Mouse (Mus musculus) limb, embryonic 14.5 days (tissue): Measurements from ENCODE around the gene Trp53tg5. TPM values are rescaled to one million over a fixed set of nuclear protein-coding genes. Genes with fewer than 3 reads are reported as not detected.

Experiments
- ATAC-seq: fragments of 200-750 bp; cut with Nextera tagmentation; 2 replicates; pipeline ENCODE4 v1.8.0; 2017; ENCODE audit warnings: low read depth, moderate number of reproducible peaks, moderate TSS enrichment; ENCODE audit not compliant: low FRiP score
- DNase-seq: peaks from one replicate; pipeline ENCODE4 v3.0.0-alpha.2; 2015; ENCODE audit warnings: low spot score
- H3K27ac ChIP-seq: fragments of 300-500 bp; sonication (generic); replicated peaks from 2 replicates; pipeline ENCODE4 v1.5.1; 2014; ENCODE audit warnings: low read depth, mild to moderate bottlenecking, low read length, moderate library complexity, mixed read lengths
- H3K27me3 ChIP-seq: fragments of 300-500 bp; sonication (generic); 2 replicates; pipeline ENCODE4 v1.6.1; 2014; ENCODE audit warnings: low read length, mixed read lengths; ENCODE audit not compliant: control insufficient read depth, insufficient read depth
- H3K36me3 ChIP-seq: fragments of 300-500 bp; sonication (generic); 2 replicates; pipeline ENCODE4 v1.6.1; 2014; ENCODE audit warnings: mild to moderate bottlenecking, low read length, moderate library complexity, mixed read lengths; ENCODE audit not compliant: control insufficient read depth, insufficient read depth
- H3K4me1 ChIP-seq: fragments of 300-500 bp; sonication (generic); 2 replicates; pipeline ENCODE4 v1.6.1; 2014; ENCODE audit warnings: antibody characterized with exemption, low read length, mixed read lengths; ENCODE audit not compliant: control insufficient read depth, insufficient read depth
- H3K4me2 ChIP-seq: fragments of 300-500 bp; sonication (generic); replicated peaks from 2 replicates; pipeline ENCODE4 v1.6.1; 2014; ENCODE audit warnings: low read depth, mild to moderate bottlenecking, low read length, moderate library complexity; ENCODE audit not compliant: severe bottlenecking
- H3K4me3 ChIP-seq: fragments of 300-500 bp; sonication (generic); replicated peaks from 2 replicates; pipeline ENCODE4 v1.5.1; 2014; ENCODE audit warnings: low read length
- H3K9ac ChIP-seq: fragments of 300-500 bp; sonication (generic); 2 replicates; pipeline ENCODE4 v1.6.1; 2014; ENCODE audit warnings: mild to moderate bottlenecking, low read depth, low read length, moderate library complexity; ENCODE audit not compliant: severe bottlenecking
- H3K9me3 ChIP-seq: fragments of 300-500 bp; sonication (generic); 2 replicates; pipeline ENCODE4 v1.6.1; 2016; ENCODE audit warnings: low read length; ENCODE audit not compliant: control insufficient read depth
- POLR2A ChIP-seq: fragments of 200-500 bp; IDR thresholded peaks from 2 replicates; pipeline ENCODE4 v1.8.0; 2012; ENCODE audit warnings: inconsistent platforms, mild to moderate bottlenecking, moderate library complexity, borderline replicate concordance; ENCODE audit not compliant: insufficient read depth, insufficient read length; ENCODE audit errors: extremely low read depth
- whole genome bisulfite sequencing: fragments of 180-500 bp; shearing (Covaris S2); extraction: QIAGEN DNeasy Blood & Tissue Kit; methylation state at CpG from one replicate; pipeline ENCODE4 v1.1.7; 2014; 5-methylcytosine and 5-hydroxymethylcytosine counted together
- polyA plus RNA-seq, 2 experiments: library from polyadenylated mRNA; depleted of rRNA in 1 of 2; stranded (reverse) in 1 of 2; unstranded in 1 of 2; fragments of >200 nt; fragmentation: Nextera tagmentation in 1 of 2; extraction: Ambion mirVana in 1 of 2; gene quantifications; 2 replicates each; pipeline versions ENCODE4 v1.2.1 to v1.2.3; 2012 to 2014

Gene Trp53tg5
- polyA plus RNA-seq, 2 experiments = not detected

- peaks cover 38% of the 10 kb centered on the region for H3K4me1 ChIP-seq
- no peaks in the 10 kb centered on the region for H3K27me3 ChIP-seq
Measured at GRCm38 (mm10) chr2:164443051-164443437, 30.5 kb downstream of the Trp53tg5 start.

GRCm38 (mm10) chr2:164442315-164443050 lies 31.0 kb downstream of the Trp53tg5 start:
- Histone ChIP-seq H3K4me1 (peaks cover 42% of the 10 kb centered on the region), H3K9me3 (no peaks in the 10 kb centered on the region), H3K27me3 (no peaks in the 10 kb centered on the region), H3K4me2 (peak overlapping the region; percentile 90), H3K4me3 (peak overlapping the region; percentile 63), H3K36me3 (no peaks in the 10 kb centered on the region), H3K9ac (peak overlapping the region; percentile 79), H3K27ac (peak overlapping the region; percentile 49)
- no peak for TF ChIP-seq POLR2A
- no peak for DNase-seq
- WGBS = 3% methylated on average over 29 of the region's 29 CpGs
- peak; percentile 64 for ATAC-seq

More at GRCm38 (mm10) chr2:164443051-164443437, 30.5 kb downstream of the Trp53tg5 start:
- Histone ChIP-seq H3K4me2 (peak overlapping the region; percentile 90), H3K4me3 (peak overlapping the region; percentile 63), H3K36me3 (no peaks in the 10 kb centered on the region), H3K9ac (peak overlapping the region; percentile 79), H3K9me3 (no peaks in the 10 kb centered on the region), H3K27ac (peak overlapping the region; percentile 49)
- DNase-seq = peak; percentile 75
- WGBS = under 1% methylated on average over 22 of the region's 26 CpGs
- TF ChIP-seq POLR2A = peak; percentile 98
- ATAC-seq = peak; percentile 86

- Histone ChIP-seq H3K27ac (no peak overlapping the region), H3K9ac (peak overlapping the region; percentile 79), H3K4me2 (peak overlapping the region; percentile 90), H3K36me3 (no peaks in the 10 kb centered on the region), H3K27me3 (no peaks in the 10 kb centered on the region), H3K9me3 (no peaks in the 10 kb centered on the region), H3K4me1 (peaks cover 48% of the 10 kb centered on the region), H3K4me3 (peak overlapping the region; percentile 63)
- 23% methylated on average over 7 of the region's 7 CpGs for WGBS
- DNase-seq (no peak), ATAC-seq (no peak)
- no peak for TF ChIP-seq POLR2A
Measured at GRCm38 (mm10) chr2:164441731-164442130, 31.8 kb downstream of the Trp53tg5 start.

- Histone ChIP-seq H3K27me3 (no peaks in the 10 kb centered on the region), H3K27ac (no peak overlapping the region), H3K4me3 (peak overlapping the region; percentile 63), H3K9ac (no peak overlapping the region), H3K4me1 (peaks cover 54% of the 10 kb centered on the region), H3K9me3 (no peaks in the 10 kb centered on the region), H3K36me3 (no peaks in the 10 kb centered on the region), H3K4me2 (peak overlapping the region; percentile 90)
- 45% methylated on average over 8 of the region's 8 CpGs for WGBS
- ATAC-seq (no peak), DNase-seq (no peak)
- no peak for TF ChIP-seq POLR2A
Measured at GRCm38 (mm10) chr2:164441155-164441554, 32.4 kb downstream of the Trp53tg5 start.

- H3K27ac ChIP-seq = no peak overlapping the region
- no peak overlapping the region for H3K4me2 ChIP-seq
- H3K9me3 ChIP-seq = no peaks in the 10 kb centered on the region
- WGBS = 40% methylated on average over 5 of the region's 5 CpGs
- no peaks in the 10 kb centered on the region for H3K36me3 ChIP-seq
- no peaks in the 10 kb centered on the region for H3K27me3 ChIP-seq
- ATAC-seq = no peak
- DNase-seq = no peak
- H3K4me1 ChIP-seq = peaks cover 63% of the 10 kb centered on the region
- H3K9ac ChIP-seq = no peak overlapping the region
- no peak for TF ChIP-seq POLR2A
- no peak overlapping the region for H3K4me3 ChIP-seq
Measured at GRCm38 (mm10) chr2:164440314-164440713, 33.2 kb downstream of the Trp53tg5 start.
